Mouse (Mus musculus) liver, adult 2 months (tissue): Measurements from ENCODE around the gene D1Pas1.

Experiments
- CTCF ChIP-seq: fragments of 200-500 bp; IDR thresholded peaks from 2 replicates; pipeline ENCODE4 v1.5.1; 2011; ENCODE audit warnings: low read depth, low read length, control low read depth
- POLR2A ChIP-seq: fragments of 200-500 bp; IDR thresholded peaks from 2 replicates; pipeline ENCODE4 v1.6.1; 2011; ENCODE audit warnings: low read length, control low read depth; ENCODE audit not compliant: insufficient read depth; ENCODE audit errors: extremely low read depth

- no peak for TF ChIP-seq CTCF
- TF ChIP-seq POLR2A: no peak
These were observed 14.8 kb upstream of the D1Pas1 start for GRCm38 (mm10) chr1:186952381-186952780.
